ENCODE assay signal across 10 mouse cellular contexts in the genomic region with DNA sequence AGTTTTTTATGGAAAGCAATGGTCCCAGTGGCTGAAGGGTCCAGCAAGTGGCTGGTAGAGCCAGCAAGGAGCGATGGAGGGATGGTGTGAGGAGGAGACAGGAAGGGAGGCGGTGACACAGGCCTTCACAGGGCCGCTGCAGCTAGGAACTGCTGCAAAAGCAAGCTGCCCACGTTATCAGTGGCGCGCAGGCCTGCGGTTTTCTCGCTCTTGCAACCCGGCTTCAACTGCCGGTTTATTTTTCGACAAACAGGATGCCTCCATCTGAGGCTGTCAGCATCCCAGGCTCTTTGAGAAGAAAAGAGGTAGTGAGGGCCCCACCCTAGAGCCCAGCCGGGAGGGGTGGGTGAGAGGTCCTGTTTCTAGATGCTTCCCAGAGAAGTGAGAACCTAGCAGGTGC. TPM values are rescaled to one million over a fixed set of nuclear protein-coding genes. Genes with fewer than 3 reads are reported as not detected.
DNase-seq lines count a peak whose midpoint lies in the region; ATAC-seq and TF ChIP-seq lines count a peak whose summit lies in the region.
"Had no signal": no experiment of that assay in that cellular context is flagged by ENCODE, and none has a peak within 500 bp of the region (broad histone marks: within the 10 kb centered on the region; RNA-seq: fewer than 3 reads in every experiment).

No protein-coding gene starts in this region.

- TF ChIP-seq CTCF in stomach, postnatal 0 days (IDR thresholded peaks at IDR 0.05; ENCODE audit: low read depth) = no peak

- no peak overlapping the region for H3K27ac ChIP-seq in stomach, embryonic 15.5 days
- no peak overlapping the region for H3K27ac ChIP-seq in stomach, postnatal 0 days (replicated peaks)
- no peak overlapping the region for H3K27ac ChIP-seq in intestine, embryonic 16.5 days (ENCODE audit: low read length)
- no peak overlapping the region for H3K27ac ChIP-seq in forebrain, embryonic 14.5 days (ENCODE audit: low read depth, low read length)
- H3K27ac ChIP-seq: heart, embryonic 15.5 days; limb, embryonic 12.5 days had no signal

- no peak for DNase-seq in stomach, postnatal 0 days (ENCODE audit: low spot score)
- DNase-seq in forebrain, embryonic 14.5 days (ENCODE audit: low spot score) = no peak
- no peak for DNase-seq in cerebellum, adult 8-10 months
- no peak for DNase-seq in urinary bladder, adult 2 months (ENCODE audit: low spot score)
- no peak for DNase-seq in layer of hippocampus, adult 8-10 months (ENCODE audit: low spot score in 2 of 2)

- no peak overlapping the region for H3K4me2 ChIP-seq in stomach, embryonic 15.5 days
- H3K4me2 ChIP-seq in stomach, postnatal 0 days (replicated peaks; ENCODE audit: low read depth) = no peak overlapping the region
- H3K4me2 ChIP-seq in intestine, embryonic 16.5 days (ENCODE audit: low read depth, low read length) = no peak overlapping the region
- H3K4me2 ChIP-seq in forebrain, embryonic 14.5 days (ENCODE audit: low read length) = no peak overlapping the region
- H3K4me2 ChIP-seq: heart, embryonic 15.5 days; limb, embryonic 12.5 days had no signal

- no peak overlapping the region for H3K9ac ChIP-seq in stomach, embryonic 15.5 days
- no peak overlapping the region for H3K9ac ChIP-seq in stomach, postnatal 0 days (ENCODE audit: low read length)
- no peak overlapping the region for H3K9ac ChIP-seq in intestine, embryonic 16.5 days (ENCODE audit: low read depth, low read length)
- no peak overlapping the region for H3K9ac ChIP-seq in forebrain, embryonic 14.5 days (ENCODE audit: low read length)
- H3K9ac ChIP-seq: heart, embryonic 15.5 days; limb, embryonic 12.5 days had no signal

- H3K4me3 ChIP-seq in stomach, embryonic 15.5 days (replicated peaks) = no peak overlapping the region
- H3K4me3 ChIP-seq in stomach, postnatal 0 days (ENCODE audit: low read depth, low read length) = no peak overlapping the region
- H3K4me3 ChIP-seq in intestine, embryonic 16.5 days (ENCODE audit: low read length) = no peak overlapping the region
- no peak overlapping the region for H3K4me3 ChIP-seq in forebrain, embryonic 14.5 days (ENCODE audit: low read depth, low read length)
- H3K4me3 ChIP-seq: heart, embryonic 15.5 days; limb, embryonic 12.5 days had no signal

- TF ChIP-seq EP300 in stomach, postnatal 0 days (optimal IDR thresholded peaks at IDR 0.05) = no peak

- H3K4me1 ChIP-seq in stomach, embryonic 15.5 days = no peaks in the 10 kb centered on the region
- no peaks in the 10 kb centered on the region for H3K4me1 ChIP-seq in stomach, postnatal 0 days (replicated peaks; ENCODE audit: control insufficient read depth, insufficient read depth)
- no peaks in the 10 kb centered on the region for H3K4me1 ChIP-seq in intestine, embryonic 16.5 days (ENCODE audit: control insufficient read depth, insufficient read depth, low read length)
- H3K4me1 ChIP-seq in forebrain, embryonic 14.5 days (ENCODE audit: control insufficient read depth, insufficient read depth, low read length) = no peaks in the 10 kb centered on the region
- H3K4me1 ChIP-seq: limb, embryonic 12.5 days had no signal

- H3K9me3 ChIP-seq in stomach, embryonic 15.5 days = no peaks in the 10 kb centered on the region
- H3K9me3 ChIP-seq in stomach, postnatal 0 days (ENCODE audit: control insufficient read depth, low read length) = no peaks in the 10 kb centered on the region
- no peaks in the 10 kb centered on the region for H3K9me3 ChIP-seq in intestine, embryonic 16.5 days (ENCODE audit: control insufficient read depth, low read length)
- no peaks in the 10 kb centered on the region for H3K9me3 ChIP-seq in forebrain, embryonic 14.5 days (replicated peaks; ENCODE audit: control insufficient read depth, low read length)
- H3K9me3 ChIP-seq: heart, embryonic 15.5 days; limb, embryonic 12.5 days had no signal

- 63% methylated on average over 12 of the region's 12 CpGs for WGBS in stomach, embryonic 15.5 days
- 65% methylated on average over 12 of the region's 12 CpGs for WGBS in stomach, postnatal 0 days
- whole genome bisulfite sequencing in intestine, embryonic 16.5 days = 75% methylated on average over 12 of the region's 12 CpGs
- WGBS in forebrain, embryonic 14.5 days = 80% methylated on average over 12 of the region's 12 CpGs

- no peaks in the 10 kb centered on the region for H3K27me3 ChIP-seq in stomach, embryonic 15.5 days (replicated peaks)
- H3K27me3 ChIP-seq in stomach, postnatal 0 days (ENCODE audit: control insufficient read depth, insufficient read depth, low read length) = no peaks in the 10 kb centered on the region
- no peaks in the 10 kb centered on the region for H3K27me3 ChIP-seq in intestine, embryonic 16.5 days (replicated peaks; ENCODE audit: control insufficient read depth, insufficient read depth, low read length)
- H3K27me3 ChIP-seq in forebrain, embryonic 14.5 days (replicated peaks; ENCODE audit: control insufficient read depth, insufficient read depth, low read length) = no peaks in the 10 kb centered on the region

- no peaks in the 10 kb centered on the region for H3K36me3 ChIP-seq in stomach, embryonic 15.5 days
- no peaks in the 10 kb centered on the region for H3K36me3 ChIP-seq in stomach, postnatal 0 days (ENCODE audit: control insufficient read depth, insufficient read depth, low read length)
- H3K36me3 ChIP-seq in intestine, embryonic 16.5 days (ENCODE audit: control insufficient read depth, insufficient read depth, low read length) = no peaks in the 10 kb centered on the region
- H3K36me3 ChIP-seq in forebrain, embryonic 14.5 days (ENCODE audit: control insufficient read depth, insufficient read depth, low read length) = no peaks in the 10 kb centered on the region
- H3K36me3 ChIP-seq: heart, embryonic 15.5 days; limb, embryonic 12.5 days had no signal

- ATAC-seq in stomach, embryonic 15.5 days (ENCODE audit: insufficient read depth, low FRiP score, low read depth) = peak; percentile 89
- no peak for ATAC-seq in stomach, postnatal 0 days (ENCODE audit: low FRiP score, low TSS enrichment)
- ATAC-seq in intestine, embryonic 16.5 days = 0 out of 2 replicates have a peak, but pooled peaks have one; percentile 38
- ATAC-seq in monocyte, adult 5-6 weeks (replicated peaks; ENCODE audit: insufficient number of reproducible peaks, low FRiP score, low TSS enrichment, poor library complexity, severe bottlenecking) = peak; percentile 68
- ATAC-seq in forebrain, embryonic 14.5 days = no peak

RNA-seq across cellular contexts. Expression of gene Runx1, which starts 24.4 kb away (rescaled TPM):
- 6.8 and 7.1 TPM in 2 replicates for polyA plus RNA-seq in stomach, embryonic 15.5 days (2015; fragmentation: Nextera tagmentation; extraction: Ambion mirVana)
- 6.4 and 6.5 TPM in 2 replicates for polyA plus RNA-seq in stomach, postnatal 0 days (2015; fragmentation: Nextera tagmentation; extraction: Ambion mirVana)
- 1.9 and 2.3 TPM in 2 replicates for polyA plus RNA-seq in intestine, embryonic 16.5 days (2015; fragmentation: Nextera tagmentation; extraction: Ambion mirVana)
- total RNA-seq in monocyte, adult 5-6 weeks (2017) = 48.6 to 147 TPM (median 77.3 TPM) in 3 replicates
- polyA plus RNA-seq in forebrain, embryonic 14.5 days (2014; fragmentation: Nextera tagmentation; extraction: Ambion mirVana) = 0.39 and 0.40 TPM in 2 replicates
- polyA plus RNA-seq in urinary bladder, adult 2 months (2012; rRNA removed) = 8.6 and 13.5 TPM in 2 replicates
- total RNA-seq in layer of hippocampus, adult 8-10 months (2022) = 1 to 10 TPM in 3 of 4 experiments, under 1 TPM in 1; 0.59 to 9.4 (median 4.7) TPM

Comparison
In these comparisons a context has a peak if more than half of its experiments do, and no peak if none do; other contexts are left out.
1. ATAC-seq: peak in stomach, embryonic 15.5 days (single experiment), intestine, embryonic 16.5 days (single experiment) and monocyte, adult 5-6 weeks (single experiment); none in stomach, postnatal 0 days (single experiment) and forebrain, embryonic 14.5 days (single experiment).